Mouse (Mus musculus) kidney, embryonic 15.5 days (tissue): Measurements from ENCODE around the gene Pappa. TPM values are rescaled to one million over a fixed set of nuclear protein-coding genes. Genes with fewer than 3 reads are reported as not detected.

Experiments used
- ATAC-seq: fragments of 200-750 bp; cut with Nextera tagmentation; replicated peaks from 2 replicates; pipeline ENCODE4 v1.8.0; 2017; ENCODE audit warnings: moderate TSS enrichment; ENCODE audit not compliant: low FRiP score
- H3K27ac ChIP-seq: fragments of 300-500 bp; sonication (generic); 2 replicates; pipeline ENCODE4 v1.5.1; 2015; ENCODE audit warnings: mild to moderate bottlenecking, inconsistent platforms
- H3K27me3 ChIP-seq: fragments of 300-500 bp; sonication (generic); 2 replicates; pipeline ENCODE4 v1.6.1; 2015; ENCODE audit warnings: inconsistent platforms
- H3K36me3 ChIP-seq: fragments of 300-500 bp; sonication (generic); 2 replicates; pipeline ENCODE4 v1.6.1; 2015; ENCODE audit warnings: inconsistent platforms
- H3K4me1 ChIP-seq: fragments of 300-500 bp; sonication (generic); 2 replicates; pipeline ENCODE4 v1.6.1; 2015; ENCODE audit warnings: inconsistent platforms
- H3K4me2 ChIP-seq: fragments of 300-500 bp; sonication (generic); 2 replicates; pipeline ENCODE4 v1.6.1; 2015; ENCODE audit warnings: moderate library complexity, mild to moderate bottlenecking, inconsistent platforms
- H3K4me3 ChIP-seq: fragments of 300-500 bp; sonication (generic); replicated peaks from 2 replicates; pipeline ENCODE4 v1.5.1; 2015; ENCODE audit warnings: mild to moderate bottlenecking, inconsistent platforms
- H3K9ac ChIP-seq: fragments of 300-500 bp; sonication (generic); 2 replicates; pipeline ENCODE4 v1.6.1; 2015; ENCODE audit warnings: mild to moderate bottlenecking, inconsistent platforms
- H3K9me3 ChIP-seq: fragments of 300-500 bp; sonication (generic); replicated peaks from 2 replicates; pipeline ENCODE4 v1.6.1; 2016; ENCODE audit warnings: inconsistent platforms
- WGBS: fragments of 180-500 bp; shearing (Covaris S2); methylation state at CpG from one replicate; pipeline ENCODE4 v1.1.7; 2015; ENCODE audit warnings: mixed read lengths; 5-methylcytosine and 5-hydroxymethylcytosine counted together
- polyA plus RNA-seq: library from polyadenylated mRNA; unstranded; fragments of >200 nt; fragmentation: Nextera tagmentation; extraction: Ambion mirVana; gene quantifications from 2 replicates; pipeline ENCODE4 v1.2.1, GENCODE M21; 2015

Gene Pappa
- polyA plus RNA-seq, 1 experiment from 2014 or later = 2.2 TPM

- no peaks in the 10 kb centered on the region for H3K9me3 ChIP-seq
- no peak overlapping the region for H3K9ac ChIP-seq
- H3K4me2 ChIP-seq = no peak overlapping the region
- no peaks in the 10 kb centered on the region for H3K27me3 ChIP-seq
- WGBS = 56% methylated on average over 3 of the region's 3 CpGs
- H3K27ac ChIP-seq = no peak overlapping the region
- H3K4me1 ChIP-seq = peaks cover 4% of the 10 kb centered on the region; the same call in 1 of the 2 replicates
- no peak for ATAC-seq
- H3K4me3 ChIP-seq = no peak overlapping the region
- H3K36me3 ChIP-seq = no peaks in the 10 kb centered on the region
These were observed 8.7 kb downstream of the Pappa start for GRCm38 (mm10) chr4:65132657-65133056.

GRCm38 (mm10) chr4:65134358-65134757 is 10.4 kb downstream of the Pappa start:
- no peak overlapping the region for H3K27ac ChIP-seq
- ATAC-seq = no peak
- 0 out of 2 replicates have a peak, but pooled peaks cover 4% of the 10 kb centered on the region for H3K4me1 ChIP-seq
- H3K27me3 ChIP-seq = no peaks in the 10 kb centered on the region
- no peaks in the 10 kb centered on the region for H3K36me3 ChIP-seq
- H3K4me2 ChIP-seq = no peak overlapping the region
- H3K9me3 ChIP-seq = no peaks in the 10 kb centered on the region
- H3K4me3 ChIP-seq = no peak overlapping the region
- H3K9ac ChIP-seq = no peak overlapping the region
- 90% methylated on average over 5 of the region's 5 CpGs for WGBS

DNA sequence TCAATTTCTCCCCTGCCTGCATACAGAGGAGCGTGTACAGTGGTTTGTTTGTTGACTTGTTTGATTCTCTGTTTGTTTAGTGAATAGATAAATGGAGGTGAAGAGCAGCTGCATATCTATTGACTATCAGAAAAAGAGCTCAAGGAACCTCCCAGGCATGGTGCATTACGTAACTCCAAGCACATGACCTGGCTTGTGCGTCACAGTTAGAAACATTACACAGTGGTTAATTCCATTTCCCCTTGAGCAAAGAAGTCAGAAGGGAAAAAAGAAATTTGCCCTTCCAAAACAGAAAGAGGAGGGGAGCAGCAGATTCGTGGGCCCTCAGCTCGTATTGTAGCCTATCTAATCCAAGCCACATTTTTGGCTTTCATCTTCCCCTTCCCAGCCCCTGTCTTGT is 11.1 kb downstream of the Pappa start:
- H3K4me1 ChIP-seq = 0 out of 2 replicates have a peak, but pooled peaks cover 4% of the 10 kb centered on the region
- ATAC-seq = no peak
- 67% methylated on average over 5 of the region's 5 CpGs for WGBS

DNA sequence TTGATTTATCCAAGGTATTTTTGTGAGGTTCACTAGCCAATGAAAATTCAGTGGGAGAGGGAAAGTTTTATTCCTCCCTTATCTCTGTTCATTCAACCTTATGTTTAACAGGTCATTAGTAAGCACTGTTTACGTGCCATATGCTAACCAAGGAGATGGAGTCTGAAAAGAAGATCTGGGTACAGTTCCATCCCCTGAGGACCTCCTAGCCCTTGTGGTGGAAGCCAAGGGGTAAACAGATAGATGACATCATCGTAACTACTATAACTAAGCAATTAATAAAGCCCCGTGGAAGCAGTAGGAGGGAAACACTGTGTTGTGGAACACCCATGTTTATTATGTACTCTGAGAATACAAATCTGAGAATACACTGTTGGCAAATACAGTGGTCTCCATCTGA is 12.6 kb downstream of the Pappa start:
- Histone ChIP-seq H3K27me3 (no peaks in the 10 kb centered on the region), H3K9ac (no peak overlapping the region), H3K27ac (no peak overlapping the region), H3K4me2 (no peak overlapping the region), H3K4me1 (0 out of 2 replicates have a peak, but pooled peaks cover 4% of the 10 kb centered on the region), H3K9me3 (no peaks in the 10 kb centered on the region), H3K36me3 (no peaks in the 10 kb centered on the region), H3K4me3 (no peak overlapping the region)
- ATAC-seq = no peak
- WGBS = 77% methylated on average over 3 of the region's 3 CpGs

More for the DNA sequence above, 11.1 kb downstream of the Pappa start:
- Histone ChIP-seq H3K4me3 (no peak overlapping the region), H3K9ac (no peak overlapping the region), H3K27ac (no peak overlapping the region), H3K36me3 (no peaks in the 10 kb centered on the region), H3K9me3 (no peaks in the 10 kb centered on the region), H3K27me3 (no peaks in the 10 kb centered on the region), H3K4me2 (no peak overlapping the region)

- H3K9ac ChIP-seq = no peak overlapping the region
- H3K4me2 ChIP-seq = no peak overlapping the region
- no peaks in the 10 kb centered on the region for H3K9me3 ChIP-seq
- no peaks in the 10 kb centered on the region for H3K36me3 ChIP-seq
- no peak overlapping the region for H3K4me3 ChIP-seq
- no peak for ATAC-seq
- 71% methylated on average over 1 of the region's 1 CpGs for WGBS
- H3K27me3 ChIP-seq = no peaks in the 10 kb centered on the region
- no peaks in the 10 kb centered on the region for H3K4me1 ChIP-seq
- no peak overlapping the region for H3K27ac ChIP-seq
These were observed 23.0 kb downstream of the Pappa start for GRCm38 (mm10) chr4:65146936-65147335.

GRCm38 (mm10) chr4:65153601-65154000 is 29.6 kb downstream of the Pappa start:
- WGBS = 64% methylated on average over 2 of the region's 2 CpGs
- Histone ChIP-seq H3K4me2 (no peak overlapping the region), H3K27ac (no peak overlapping the region), H3K9me3 (no peaks in the 10 kb centered on the region), H3K9ac (no peak overlapping the region), H3K4me1 (no peaks in the 10 kb centered on the region), H3K36me3 (peaks cover 4% of the 10 kb centered on the region; the same call in 1 of the 2 replicates), H3K4me3 (no peak overlapping the region), H3K27me3 (no peaks in the 10 kb centered on the region)
- no peak for ATAC-seq

- Histone ChIP-seq H3K9me3 (no peaks in the 10 kb centered on the region), H3K36me3 (peaks cover 4% of the 10 kb centered on the region; the same call in 1 of the 2 replicates), H3K4me3 (no peak overlapping the region), H3K9ac (no peak overlapping the region), H3K4me2 (no peak overlapping the region), H3K4me1 (no peaks in the 10 kb centered on the region), H3K27me3 (no peaks in the 10 kb centered on the region), H3K27ac (no peak overlapping the region)
- WGBS = 91% methylated on average over 10 of the region's 10 CpGs
- no peak for ATAC-seq
These were observed 32.3 kb downstream of the Pappa start for GRCm38 (mm10) chr4:65156231-65156630.

GRCm38 (mm10) chr4:65158651-65159050 is 34.7 kb downstream of the Pappa start:
- Histone ChIP-seq H3K36me3 (peaks cover 4% of the 10 kb centered on the region; the same call in 1 of the 2 replicates), H3K4me3 (no peak overlapping the region), H3K27me3 (no peaks in the 10 kb centered on the region), H3K9me3 (no peaks in the 10 kb centered on the region), H3K27ac (no peak overlapping the region), H3K9ac (no peak overlapping the region), H3K4me1 (no peaks in the 10 kb centered on the region), H3K4me2 (no peak overlapping the region)
- 80% methylated on average over 3 of the region's 3 CpGs for WGBS
- no peak for ATAC-seq

DNA sequence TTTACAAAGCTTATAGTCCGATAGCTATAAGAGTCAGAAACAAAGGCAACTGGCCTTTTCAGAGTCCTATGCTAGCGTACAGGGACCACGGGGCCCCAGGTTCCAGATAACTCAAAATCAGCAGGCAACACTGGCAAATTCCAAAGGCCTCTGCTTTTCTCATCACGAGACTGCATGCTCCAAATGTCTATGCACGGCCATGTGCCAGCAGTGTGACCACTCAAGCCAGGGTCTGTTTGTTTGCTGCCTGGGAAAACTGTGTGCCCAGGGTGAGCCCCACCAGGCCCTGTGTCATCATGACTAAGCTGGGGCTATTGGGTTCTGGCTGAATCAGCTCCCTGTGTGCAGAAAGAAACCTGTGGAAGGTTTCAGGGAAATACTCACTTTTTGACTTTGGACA is 35.5 kb downstream of the Pappa start:
- no peak for ATAC-seq
- peaks cover 4% of the 10 kb centered on the region; the same call in 1 of the 2 replicates for H3K36me3 ChIP-seq
- H3K27ac ChIP-seq = no peak overlapping the region
- H3K9ac ChIP-seq = no peak overlapping the region
- H3K4me1 ChIP-seq = no peaks in the 10 kb centered on the region
- 75% methylated on average over 5 of the region's 5 CpGs for WGBS
- no peak overlapping the region for H3K4me3 ChIP-seq
- no peaks in the 10 kb centered on the region for H3K27me3 ChIP-seq
- H3K9me3 ChIP-seq = no peaks in the 10 kb centered on the region
- H3K4me2 ChIP-seq = no peak overlapping the region

- no peaks in the 10 kb centered on the region for H3K27me3 ChIP-seq
- no peak overlapping the region for H3K4me3 ChIP-seq
- H3K9me3 ChIP-seq = no peaks in the 10 kb centered on the region
- ATAC-seq = no peak
- H3K9ac ChIP-seq = no peak overlapping the region
- WGBS = 36% methylated on average over 3 of the region's 3 CpGs
- H3K4me1 ChIP-seq = peaks cover 6% of the 10 kb centered on the region; the same call in 1 of the 2 replicates
- no peak overlapping the region for H3K4me2 ChIP-seq
- H3K36me3 ChIP-seq = no peaks in the 10 kb centered on the region
- H3K27ac ChIP-seq = no peak overlapping the region
These were observed 39.7 kb downstream of the Pappa start for GRCm38 (mm10) chr4:65163698-65164097.

DNA sequence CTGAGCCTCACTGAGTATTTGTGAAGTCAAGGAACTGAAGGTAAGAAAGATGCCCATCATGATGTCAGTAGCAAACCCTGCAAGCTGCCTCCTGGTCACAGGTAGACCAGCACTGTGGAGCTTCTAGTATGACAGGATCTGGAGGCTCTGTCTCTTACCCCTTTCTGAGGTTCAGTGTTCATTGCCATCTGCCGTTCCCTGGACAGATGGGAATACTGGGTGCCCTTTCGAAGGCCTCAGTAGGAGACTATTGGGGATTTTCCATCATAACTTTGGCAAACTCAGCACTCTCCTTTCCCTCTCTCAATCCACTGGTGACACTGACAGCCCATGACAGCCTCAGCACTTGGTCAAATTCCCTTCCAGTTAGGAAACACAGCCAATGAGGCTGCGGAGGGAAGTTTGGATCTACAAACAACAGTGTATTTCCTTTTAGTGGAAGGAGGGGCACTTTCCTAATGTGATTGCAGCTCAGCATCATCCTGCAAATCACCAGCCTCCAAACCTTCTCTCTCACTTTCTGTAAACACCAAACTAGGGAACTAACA is 42.4 kb downstream of the Pappa start:
- no peak overlapping the region for H3K4me3 ChIP-seq
- no peaks in the 10 kb centered on the region for H3K36me3 ChIP-seq
- 78% methylated on average over 3 of the region's 3 CpGs for WGBS

GRCm38 (mm10) chr4:65174505-65174904 is 50.5 kb downstream of the Pappa start:
- Histone ChIP-seq H3K4me2 (no peak overlapping the region), H3K4me3 (no peak overlapping the region), H3K9ac (no peak overlapping the region), H3K27me3 (no peaks in the 10 kb centered on the region), H3K36me3 (no peaks in the 10 kb centered on the region), H3K9me3 (no peaks in the 10 kb centered on the region), H3K4me1 (no peaks in the 10 kb centered on the region), H3K27ac (no peak overlapping the region)
- 83% methylated on average over 3 of the region's 3 CpGs for WGBS
- no peak for ATAC-seq

More for the DNA sequence above, 42.4 kb downstream of the Pappa start:
- H3K27me3 ChIP-seq = no peaks in the 10 kb centered on the region
- no peak overlapping the region for H3K9ac ChIP-seq
- H3K4me2 ChIP-seq = no peak overlapping the region
- no peak for ATAC-seq
- H3K9me3 ChIP-seq = no peaks in the 10 kb centered on the region
- peaks cover 6% of the 10 kb centered on the region; the same call in 1 of the 2 replicates for H3K4me1 ChIP-seq
- no peak overlapping the region for H3K27ac ChIP-seq

DNA sequence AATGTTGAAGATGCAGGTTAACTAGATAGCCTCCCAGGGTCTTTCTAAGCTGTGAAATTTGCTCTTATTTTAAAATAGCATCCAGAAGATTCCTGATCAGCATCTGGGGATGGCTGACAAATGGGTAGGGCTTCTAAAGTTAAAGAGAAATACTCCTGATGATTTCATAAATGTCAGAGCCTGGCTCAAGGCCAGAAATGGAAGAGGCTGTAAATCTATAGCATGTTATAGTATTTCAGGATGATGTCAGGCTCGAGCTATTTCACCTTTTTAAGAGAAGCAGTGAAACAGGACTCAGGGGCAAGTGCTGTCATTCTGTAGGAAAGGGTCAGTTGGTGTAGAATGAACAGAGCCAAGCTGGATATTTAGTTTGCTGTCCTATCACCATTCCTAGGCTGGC is 54.2 kb downstream of the Pappa start:
- ATAC-seq = no peak
- Histone ChIP-seq H3K9ac (no peak overlapping the region), H3K9me3 (no peaks in the 10 kb centered on the region), H3K27ac (no peak overlapping the region), H3K4me3 (no peak overlapping the region), H3K27me3 (no peaks in the 10 kb centered on the region), H3K36me3 (no peaks in the 10 kb centered on the region), H3K4me2 (no peak overlapping the region), H3K4me1 (0 out of 2 replicates have a peak, but pooled peaks cover 4% of the 10 kb centered on the region)
- WGBS = 16% methylated on average over 1 of the region's 1 CpGs
